Mouse (Mus musculus): Measurements from ENCODE around the gene Tmc3.

Gene Tmc3

DNA sequence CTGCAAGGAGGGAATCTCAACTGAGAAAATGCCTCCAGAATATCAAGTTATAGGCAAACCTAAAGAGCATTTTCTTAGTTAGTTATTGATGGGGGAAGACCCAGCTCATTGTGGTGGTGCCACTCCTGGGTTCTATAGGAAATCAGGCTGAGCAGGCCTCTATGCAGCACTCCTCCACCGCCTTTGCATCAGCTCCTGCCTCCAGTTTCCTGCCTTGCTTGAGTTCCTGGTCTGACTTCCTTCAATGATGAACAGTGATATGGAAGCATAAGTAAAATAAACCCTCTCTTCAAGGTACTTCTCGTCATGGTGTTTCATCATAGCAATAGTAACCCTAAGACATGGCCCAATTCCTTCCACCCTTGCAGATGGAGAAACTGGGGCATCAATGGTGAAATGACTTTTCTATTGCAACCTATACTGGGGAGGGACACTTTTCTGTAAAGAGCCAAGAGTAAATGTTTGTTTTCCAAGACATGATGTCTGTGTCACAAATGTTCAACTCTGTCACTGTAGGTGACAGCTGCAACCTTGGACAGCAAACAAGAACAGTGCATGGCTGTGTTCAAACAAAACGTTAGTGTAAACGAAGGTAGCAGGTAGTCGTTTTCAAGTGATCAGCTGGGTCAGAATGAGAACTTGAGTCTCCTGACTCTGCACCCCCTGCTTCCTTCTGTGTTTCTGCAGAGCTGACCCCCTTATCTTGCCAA, 83.4 kb downstream of the Tmc3 start:
- TF ChIP-seq GATA4 (IDR thresholded peaks at IDR 0.05; ENCODE audit: insufficient replicate concordance, low read length) = no peak

GRCm38 (mm10) chr7:83668724-83669123, 84.0 kb downstream of the Tmc3 start:
- TF ChIP-seq GATA4 (IDR thresholded peaks at IDR 0.05; ENCODE audit: insufficient replicate concordance, low read length) = no peak

DNA sequence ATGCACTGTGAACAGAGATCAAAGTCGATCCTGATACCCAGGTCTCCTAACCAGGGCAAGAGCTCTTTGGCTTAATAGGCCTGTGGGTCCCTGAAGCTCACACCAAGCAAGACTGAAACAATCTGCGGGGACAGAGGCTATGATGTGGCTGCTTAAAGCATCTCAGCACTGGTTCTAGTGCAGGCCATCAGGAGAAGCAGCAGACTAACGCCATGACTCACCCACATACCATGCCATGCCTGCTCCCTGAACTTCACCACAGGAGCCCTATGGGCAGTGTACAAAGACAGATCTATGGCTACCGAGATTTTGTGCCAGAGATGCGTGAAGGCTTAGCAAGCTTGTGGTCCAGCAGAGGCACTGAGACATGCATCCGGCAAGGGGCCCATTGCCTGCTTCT, 86.8 kb downstream of the Tmc3 start:
- no peak for TF ChIP-seq GATA4 (IDR thresholded peaks at IDR 0.05; ENCODE audit: insufficient replicate concordance, low read length)

Data from liver, adult (tissue).